Mouse (Mus musculus) heart, embryonic 13.5 days (tissue): ENCODE results near the gene Pcdh15. TPM values are rescaled to one million over a fixed set of nuclear protein-coding genes. Genes with fewer than 3 reads are reported as not detected.

Experiments
- ATAC-seq: fragments of 200-750 bp; cut with Nextera tagmentation; 2 replicates; pipeline ENCODE4 v1.8.0; 2017; ENCODE audit warnings: moderate TSS enrichment; ENCODE audit not compliant: insufficient number of reproducible peaks, low FRiP score, low TSS enrichment; ENCODE audit errors: extremely low read depth
- H3K27ac ChIP-seq: fragments of 300-500 bp; sonication (generic); replicated peaks from 2 replicates; pipeline ENCODE4 v1.5.1; 2015; ENCODE audit warnings: moderate library complexity, mild to moderate bottlenecking, inconsistent platforms
- H3K27me3 ChIP-seq: fragments of 300-500 bp; sonication (generic); replicated peaks from 2 replicates; pipeline ENCODE4 v1.6.1; 2015; ENCODE audit warnings: mild to moderate bottlenecking, inconsistent platforms
- H3K36me3 ChIP-seq: fragments of 300-500 bp; sonication (generic); 2 replicates; pipeline ENCODE4 v1.6.1; 2015; ENCODE audit warnings: mild to moderate bottlenecking, inconsistent platforms
- H3K4me1 ChIP-seq: fragments of 300-500 bp; sonication (generic); 2 replicates; pipeline ENCODE4 v1.6.1; 2015; ENCODE audit warnings: inconsistent platforms
- H3K4me2 ChIP-seq: fragments of 300-500 bp; sonication (generic); 2 replicates; pipeline ENCODE4 v1.6.1; 2015; ENCODE audit warnings: inconsistent platforms, mild to moderate bottlenecking, moderate library complexity
- H3K4me3 ChIP-seq: fragments of 300-500 bp; sonication (generic); 2 replicates; pipeline ENCODE4 v1.5.1; 2015; ENCODE audit warnings: moderate library complexity, mild to moderate bottlenecking, inconsistent platforms
- H3K9ac ChIP-seq: fragments of 300-500 bp; sonication (generic); 2 replicates; pipeline ENCODE4 v1.6.1; 2015; ENCODE audit warnings: inconsistent platforms, mild to moderate bottlenecking, moderate library complexity
- H3K9me3 ChIP-seq: fragments of 300-500 bp; sonication (generic); 2 replicates; pipeline ENCODE4 v1.6.1; 2016; ENCODE audit warnings: inconsistent platforms
- WGBS: fragments of 180-500 bp; shearing (Covaris S2); methylation state at CpG from one replicate; pipeline ENCODE4 v1.1.7; 2015; ENCODE audit warnings: mixed read lengths; 5-methylcytosine and 5-hydroxymethylcytosine counted together
- polyA plus RNA-seq: library from polyadenylated mRNA; unstranded; fragments of >200 nt; fragmentation: Nextera tagmentation; extraction: Ambion mirVana; gene quantifications from 2 replicates; pipeline ENCODE4 v1.2.1, GENCODE M21; 2015

Gene Pcdh15
- polyA plus RNA-seq, 1 experiment from 2014 or later, result 0.59 TPM

DNA sequence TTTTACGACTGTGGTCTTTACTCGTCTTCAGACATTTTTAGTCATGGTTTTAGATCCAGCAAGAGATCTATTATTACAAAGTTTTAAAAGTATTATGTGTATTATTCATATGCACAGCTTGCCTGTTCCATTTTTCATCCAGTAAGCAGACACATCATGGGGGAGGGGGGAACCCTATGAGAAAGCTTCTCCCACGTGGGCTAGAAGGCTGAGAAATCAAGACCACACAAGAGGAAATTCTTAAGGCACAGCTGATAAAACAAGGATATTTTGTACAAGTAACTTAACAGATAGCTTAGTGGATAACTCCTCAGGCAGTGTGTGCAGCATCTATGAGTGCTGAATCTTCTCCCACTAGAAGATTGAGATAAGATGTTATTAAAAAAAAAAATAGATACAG, 1314.9 kb downstream of the Pcdh15 start:
- Histone ChIP-seq H3K9me3 (no peaks in the 10 kb centered on the region), H3K4me2 (no peak overlapping the region), H3K4me3 (no peak overlapping the region), H3K27me3 (no peaks in the 10 kb centered on the region), H3K4me1 (no peaks in the 10 kb centered on the region), H3K36me3 (no peaks in the 10 kb centered on the region), H3K27ac (no peak overlapping the region), H3K9ac (no peak overlapping the region)
- WGBS, result 48% methylated on average over 3 of the region's 3 CpGs
- no peak for ATAC-seq

DNA sequence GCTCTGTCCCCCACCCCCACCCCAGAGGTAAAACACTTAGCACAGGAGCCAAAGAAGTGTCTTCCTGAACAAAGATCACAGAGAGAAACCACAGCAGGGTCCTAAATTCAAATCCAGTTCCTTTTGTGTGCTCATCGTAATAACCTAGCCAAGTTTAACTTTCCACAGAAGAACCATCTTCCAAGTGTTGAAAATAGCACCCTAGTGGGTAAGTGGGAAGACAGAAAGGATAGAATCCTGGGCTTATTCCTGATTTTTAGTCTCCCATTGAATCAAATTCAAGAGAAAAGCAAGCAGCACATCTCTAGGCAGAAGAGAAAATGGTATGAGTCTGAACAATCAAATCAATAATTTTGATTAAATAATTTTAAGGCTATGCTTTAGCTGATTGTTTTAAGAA, 1315.8 kb downstream of the Pcdh15 start:
- WGBS, result 91% methylated on average over 1 of the region's 1 CpGs
- Histone ChIP-seq H3K36me3 (no peaks in the 10 kb centered on the region), H3K4me3 (no peak overlapping the region), H3K4me2 (no peak overlapping the region), H3K4me1 (no peaks in the 10 kb centered on the region), H3K9me3 (no peaks in the 10 kb centered on the region), H3K9ac (no peak overlapping the region), H3K27me3 (no peaks in the 10 kb centered on the region), H3K27ac (no peak overlapping the region)
- ATAC-seq, result no peak

DNA sequence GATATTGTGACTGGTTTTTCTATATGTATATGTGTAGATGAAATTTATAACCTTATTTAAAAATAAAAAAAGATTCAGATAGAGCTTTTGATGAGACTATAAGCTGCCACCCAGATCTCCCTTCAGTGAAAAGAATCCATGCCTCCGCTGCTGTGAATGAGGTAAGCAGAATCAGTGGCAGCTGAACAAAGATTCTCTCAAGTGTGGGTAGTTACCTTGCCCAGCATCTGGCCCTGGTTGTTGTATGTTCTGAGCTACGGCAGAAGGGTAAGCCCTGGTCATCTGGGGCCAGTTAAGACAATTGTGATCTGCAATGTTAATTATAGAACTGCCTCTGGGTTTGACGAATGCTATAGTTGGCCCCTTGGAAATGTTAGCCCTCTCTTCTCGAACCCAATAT, 1316.2 kb downstream of the Pcdh15 start:
- Histone ChIP-seq H3K4me3 (no peak overlapping the region), H3K36me3 (no peaks in the 10 kb centered on the region), H3K27ac (no peak overlapping the region), H3K4me1 (no peaks in the 10 kb centered on the region), H3K9me3 (no peaks in the 10 kb centered on the region), H3K4me2 (no peak overlapping the region), H3K9ac (no peak overlapping the region), H3K27me3 (no peaks in the 10 kb centered on the region)
- 67% methylated on average over 4 of the region's 4 CpGs for WGBS
- no peak for ATAC-seq

DNA sequence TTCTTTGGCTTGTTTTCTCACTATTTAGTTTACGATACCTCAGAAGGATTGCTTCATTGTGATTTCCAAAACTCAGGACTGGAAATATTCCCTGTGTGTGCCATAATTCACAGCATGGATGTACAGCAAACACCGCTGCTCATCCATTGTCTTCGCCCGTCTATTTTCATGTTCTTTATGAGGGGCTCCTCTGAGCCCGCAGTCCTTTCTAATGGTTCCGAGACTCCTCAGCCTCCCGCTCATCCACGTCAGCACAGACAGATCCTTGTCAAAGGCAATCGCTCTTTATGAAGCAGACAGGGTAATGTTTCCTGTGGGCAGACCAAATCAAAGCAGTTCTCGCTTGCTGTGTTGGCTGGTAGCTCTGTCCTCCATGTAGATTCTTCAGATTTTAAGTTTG, 1316.8 kb downstream of the Pcdh15 start:
- Histone ChIP-seq H3K27me3 (no peaks in the 10 kb centered on the region), H3K27ac (no peak overlapping the region), H3K36me3 (no peaks in the 10 kb centered on the region), H3K4me2 (no peak overlapping the region), H3K9ac (no peak overlapping the region), H3K4me3 (no peak overlapping the region), H3K9me3 (no peaks in the 10 kb centered on the region), H3K4me1 (no peaks in the 10 kb centered on the region)
- no peak for ATAC-seq
- WGBS, result 86% methylated on average over 10 of the region's 10 CpGs

DNA sequence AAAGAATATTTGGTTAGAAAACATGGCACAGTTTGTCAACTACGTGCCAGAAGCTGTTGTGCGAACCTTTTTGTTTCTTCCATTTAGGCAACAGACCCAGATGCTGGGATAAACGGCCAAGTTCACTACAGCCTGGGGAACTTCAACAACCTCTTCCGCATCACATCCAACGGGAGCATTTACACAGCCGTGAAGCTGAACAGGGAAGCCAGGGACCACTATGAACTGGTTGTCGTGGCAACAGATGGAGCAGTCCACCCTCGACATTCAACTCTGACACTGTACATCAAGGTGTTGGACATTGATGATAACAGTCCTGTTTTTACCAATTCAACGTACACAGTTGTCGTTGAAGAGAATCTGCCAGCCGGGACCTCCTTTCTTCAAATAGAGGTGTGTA, 1350.9 kb downstream of the Pcdh15 start:
- no peaks in the 10 kb centered on the region for H3K4me1 ChIP-seq
- H3K9me3 ChIP-seq, result no peaks in the 10 kb centered on the region; the same call in 1 of the 2 replicates
- no peak overlapping the region for H3K4me2 ChIP-seq
- ATAC-seq, result no peak
- no peaks in the 10 kb centered on the region for H3K36me3 ChIP-seq
- 73% methylated on average over 11 of the region's 11 CpGs for WGBS
- no peak overlapping the region for H3K9ac ChIP-seq
- H3K27ac ChIP-seq, result no peak overlapping the region
- H3K4me3 ChIP-seq, result no peak overlapping the region
- no peaks in the 10 kb centered on the region for H3K27me3 ChIP-seq

DNA sequence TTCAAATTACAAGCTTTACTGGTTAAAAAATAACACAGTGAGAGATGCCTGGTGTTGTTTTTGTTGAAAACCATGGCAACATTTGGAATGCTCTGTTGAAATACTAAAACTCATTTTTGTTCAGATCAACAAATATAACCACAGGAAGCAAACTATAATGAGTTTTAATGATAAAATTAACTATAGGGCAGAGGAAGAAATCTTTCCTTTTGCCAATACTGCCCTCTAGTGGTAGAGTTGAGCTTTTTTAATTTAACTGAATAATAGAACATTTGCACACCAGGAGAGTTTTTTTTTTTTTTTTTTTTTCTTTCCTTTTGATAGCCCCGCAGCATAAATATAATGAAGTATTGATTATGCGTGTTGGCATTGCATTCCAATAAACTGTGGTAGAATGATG, 1364.8 kb downstream of the Pcdh15 start:
- Histone ChIP-seq H3K4me3 (no peak overlapping the region), H3K27ac (no peak overlapping the region), H3K9me3 (no peaks in the 10 kb centered on the region), H3K9ac (no peak overlapping the region), H3K27me3 (no peaks in the 10 kb centered on the region), H3K4me2 (no peak overlapping the region), H3K36me3 (no peaks in the 10 kb centered on the region), H3K4me1 (no peaks in the 10 kb centered on the region)
- ATAC-seq, result no peak
- WGBS, result 13% methylated on average over 2 of the region's 2 CpGs

DNA sequence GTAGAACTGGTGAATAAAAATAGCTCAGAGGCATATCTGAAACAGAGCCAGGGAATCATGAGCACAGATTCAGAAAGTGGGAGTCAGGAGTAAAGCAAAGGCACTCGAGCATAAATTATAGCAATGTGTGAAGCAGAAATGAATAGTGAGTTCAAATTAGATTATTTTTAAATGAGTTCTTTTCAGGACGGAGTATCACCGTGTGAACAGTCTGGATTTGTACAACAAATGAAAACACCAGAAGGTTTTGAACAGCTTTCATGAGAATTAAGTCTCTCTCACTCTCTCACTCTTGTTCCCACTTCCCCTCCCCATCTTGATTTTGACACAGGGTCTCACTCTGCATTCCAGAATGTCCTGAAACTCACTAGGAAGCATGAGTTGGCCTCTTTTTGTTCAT, 1381.6 kb downstream of the Pcdh15 start:
- Histone ChIP-seq H3K4me1 (no peaks in the 10 kb centered on the region), H3K9me3 (no peaks in the 10 kb centered on the region), H3K4me3 (no peak overlapping the region), H3K27me3 (no peaks in the 10 kb centered on the region), H3K4me2 (no peak overlapping the region), H3K27ac (no peak overlapping the region), H3K9ac (no peak overlapping the region), H3K36me3 (no peaks in the 10 kb centered on the region)
- no peak for ATAC-seq
- WGBS, result 71% methylated on average over 3 of the region's 3 CpGs

DNA sequence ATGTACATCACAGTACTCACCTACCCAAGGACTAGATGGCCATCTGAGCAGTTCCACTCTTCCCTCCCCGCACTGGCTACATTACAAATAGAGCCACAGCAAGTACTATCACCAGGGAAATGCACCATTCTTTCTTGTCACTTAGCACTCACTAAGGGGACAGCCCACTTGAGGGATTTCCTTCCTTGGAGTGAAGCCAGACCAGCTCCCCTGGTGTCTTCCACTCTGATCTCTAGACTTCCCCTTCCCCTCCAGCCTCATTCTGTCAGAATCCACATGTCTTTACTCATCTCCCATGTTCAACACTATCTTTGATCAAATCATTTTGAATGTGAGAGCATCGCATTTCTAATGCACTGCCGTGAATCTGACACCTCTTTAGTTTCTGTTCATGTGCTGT, 1413.2 kb downstream of the Pcdh15 start:
- Histone ChIP-seq H3K9ac (no peak overlapping the region), H3K4me2 (no peak overlapping the region), H3K27me3 (no peaks in the 10 kb centered on the region), H3K4me3 (no peak overlapping the region), H3K9me3 (no peaks in the 10 kb centered on the region), H3K27ac (no peak overlapping the region), H3K36me3 (no peaks in the 10 kb centered on the region), H3K4me1 (0 out of 2 replicates have a peak, but pooled peaks cover 3% of the 10 kb centered on the region)
- 29% methylated on average over 3 of the region's 3 CpGs for WGBS
- ATAC-seq, result no peak

DNA sequence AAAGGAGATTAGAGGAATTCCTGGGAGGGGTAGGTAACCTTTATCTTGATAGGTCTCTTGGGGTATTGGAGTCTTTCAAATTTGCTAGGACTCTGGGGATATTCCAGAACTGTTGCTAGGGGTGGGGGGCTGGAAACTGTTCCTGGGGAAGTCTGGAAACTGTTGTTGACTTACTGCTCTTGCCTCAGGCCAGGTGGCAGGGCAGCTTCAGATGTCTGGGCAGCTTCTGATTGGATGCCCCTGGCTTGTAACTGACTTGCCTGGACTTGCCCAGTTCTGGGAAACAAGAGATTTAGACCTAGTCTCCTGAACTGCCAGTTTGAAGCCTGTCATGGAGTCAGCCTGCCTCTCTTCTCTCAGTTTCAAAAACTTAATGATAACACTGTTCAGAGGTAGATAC, 1414.6 kb downstream of the Pcdh15 start:
- no peaks in the 10 kb centered on the region for H3K36me3 ChIP-seq
- H3K4me2 ChIP-seq, result no peak overlapping the region
- H3K27me3 ChIP-seq, result no peaks in the 10 kb centered on the region
- H3K27ac ChIP-seq, result no peak overlapping the region
- 0 out of 2 replicates have a peak, but pooled peaks cover 3% of the 10 kb centered on the region for H3K4me1 ChIP-seq
- no peak overlapping the region for H3K4me3 ChIP-seq
- no peaks in the 10 kb centered on the region for H3K9me3 ChIP-seq
- no peak overlapping the region for H3K9ac ChIP-seq
- no peak for ATAC-seq

DNA sequence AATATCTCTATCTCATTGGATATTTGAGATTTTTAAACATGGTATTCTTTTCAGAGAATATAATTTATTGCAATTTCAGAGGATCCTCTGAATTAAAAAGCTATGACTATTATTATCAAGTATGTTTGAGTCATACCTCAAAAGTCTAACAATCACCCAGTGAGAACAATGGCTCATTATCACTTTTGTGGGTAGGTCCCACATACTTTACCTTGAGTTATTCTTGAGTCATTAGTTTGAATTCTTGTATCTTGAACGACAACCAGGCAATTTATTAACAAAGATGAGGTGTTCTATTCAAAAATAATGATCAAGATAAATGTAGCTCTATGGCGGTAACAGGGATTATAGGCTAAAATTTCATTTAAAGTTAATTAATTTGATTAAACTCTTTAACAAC, 1439.2 kb downstream of the Pcdh15 start:
- Histone ChIP-seq H3K27ac (no peak overlapping the region), H3K9me3 (no peaks in the 10 kb centered on the region), H3K4me2 (no peak overlapping the region), H3K4me3 (no peak overlapping the region), H3K27me3 (no peaks in the 10 kb centered on the region), H3K9ac (no peak overlapping the region), H3K36me3 (no peaks in the 10 kb centered on the region), H3K4me1 (no peaks in the 10 kb centered on the region)
- ATAC-seq, result no peak
- WGBS, result 69% methylated on average over 2 of the region's 2 CpGs

DNA sequence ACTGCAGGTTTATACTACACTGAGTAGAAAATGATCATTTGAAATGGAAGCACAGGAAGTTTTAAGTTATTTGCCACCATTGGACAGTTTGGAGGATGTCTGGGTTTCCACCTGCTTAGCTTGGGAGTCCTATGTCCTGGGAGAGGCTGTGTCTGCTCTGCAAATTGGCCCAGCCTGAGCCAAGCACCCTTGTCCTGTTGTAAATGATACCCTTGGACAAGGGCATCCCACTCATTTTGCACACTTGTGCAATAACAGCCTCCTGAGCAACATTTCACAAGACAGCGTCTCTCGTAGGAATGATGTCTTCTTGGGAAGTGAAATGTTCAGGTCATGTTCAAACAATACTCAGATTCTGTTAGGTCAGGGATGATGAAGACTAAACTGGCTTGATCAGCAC, 1456.2 kb downstream of the Pcdh15 start:
- H3K4me1 ChIP-seq, result no peaks in the 10 kb centered on the region
- H3K4me2 ChIP-seq, result no peak overlapping the region
- H3K27me3 ChIP-seq, result no peaks in the 10 kb centered on the region
- 79% methylated on average over 2 of the region's 2 CpGs for WGBS
- H3K27ac ChIP-seq, result no peak overlapping the region
- no peak for ATAC-seq
- no peak overlapping the region for H3K4me3 ChIP-seq
- H3K9me3 ChIP-seq, result no peaks in the 10 kb centered on the region
- no peaks in the 10 kb centered on the region for H3K36me3 ChIP-seq
- H3K9ac ChIP-seq, result no peak overlapping the region

DNA sequence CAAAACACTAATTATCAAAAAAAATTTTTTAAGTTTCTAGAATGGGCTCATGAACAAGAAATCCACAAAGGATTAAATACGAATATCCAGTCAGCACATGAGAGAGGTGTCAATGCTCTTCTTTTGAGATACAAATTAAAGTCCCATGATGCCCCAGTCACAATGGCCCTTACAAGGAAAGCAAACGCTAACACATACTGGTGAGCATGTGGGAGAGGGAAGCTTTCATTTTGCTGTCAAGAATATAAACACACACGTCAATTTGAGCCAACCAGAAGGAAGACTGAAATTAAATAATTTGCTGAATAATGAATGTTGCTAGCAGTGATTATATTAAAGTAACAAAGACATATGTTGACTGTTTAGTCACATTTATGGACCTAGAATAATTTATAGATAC, 1470.5 kb downstream of the Pcdh15 start:
- no peak overlapping the region for H3K4me2 ChIP-seq
- H3K4me1 ChIP-seq, result peaks cover 3% of the 10 kb centered on the region; the same call in 1 of the 2 replicates
- H3K27ac ChIP-seq, result no peak overlapping the region
- no peak for ATAC-seq
- no peak overlapping the region for H3K4me3 ChIP-seq
- H3K27me3 ChIP-seq, result no peaks in the 10 kb centered on the region
- WGBS, result 71% methylated on average over 3 of the region's 3 CpGs
- no peak overlapping the region for H3K9ac ChIP-seq
- no peaks in the 10 kb centered on the region for H3K9me3 ChIP-seq
- H3K36me3 ChIP-seq, result no peaks in the 10 kb centered on the region

DNA sequence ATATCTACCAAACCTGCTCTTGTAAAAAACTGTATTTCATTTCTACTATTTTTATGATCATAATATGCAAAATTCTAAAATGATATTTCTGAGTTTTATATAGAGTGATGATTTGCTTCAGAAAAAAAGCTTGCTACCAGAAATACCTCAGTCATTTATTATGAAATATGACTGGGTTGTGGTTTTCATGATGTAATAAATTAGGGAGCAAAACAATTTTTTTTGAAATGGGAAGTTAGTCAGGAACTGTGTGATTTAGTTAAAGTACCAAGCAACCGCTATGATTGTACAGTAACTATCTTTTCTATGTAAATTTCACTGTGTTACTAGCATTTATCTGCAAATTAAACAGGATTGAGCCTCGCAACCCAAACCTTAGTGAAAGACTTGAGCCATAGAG, 1480.8 kb downstream of the Pcdh15 start:
- Histone ChIP-seq H3K9ac (no peak overlapping the region), H3K27ac (no peak overlapping the region), H3K27me3 (no peaks in the 10 kb centered on the region), H3K9me3 (no peaks in the 10 kb centered on the region), H3K36me3 (no peaks in the 10 kb centered on the region), H3K4me1 (no peaks in the 10 kb centered on the region), H3K4me2 (no peak overlapping the region), H3K4me3 (no peak overlapping the region)
- WGBS, result 72% methylated on average over 2 of the region's 2 CpGs
- no peak for ATAC-seq
